Mouse (Mus musculus): ENCODE measurements around the gene Stam2. TPM values are rescaled to one million over a fixed set of nuclear protein-coding genes. Genes with fewer than 3 reads are reported as not detected.

Stam2 gene
- polyA plus RNA-seq, 1 experiment = not detected

DNA sequence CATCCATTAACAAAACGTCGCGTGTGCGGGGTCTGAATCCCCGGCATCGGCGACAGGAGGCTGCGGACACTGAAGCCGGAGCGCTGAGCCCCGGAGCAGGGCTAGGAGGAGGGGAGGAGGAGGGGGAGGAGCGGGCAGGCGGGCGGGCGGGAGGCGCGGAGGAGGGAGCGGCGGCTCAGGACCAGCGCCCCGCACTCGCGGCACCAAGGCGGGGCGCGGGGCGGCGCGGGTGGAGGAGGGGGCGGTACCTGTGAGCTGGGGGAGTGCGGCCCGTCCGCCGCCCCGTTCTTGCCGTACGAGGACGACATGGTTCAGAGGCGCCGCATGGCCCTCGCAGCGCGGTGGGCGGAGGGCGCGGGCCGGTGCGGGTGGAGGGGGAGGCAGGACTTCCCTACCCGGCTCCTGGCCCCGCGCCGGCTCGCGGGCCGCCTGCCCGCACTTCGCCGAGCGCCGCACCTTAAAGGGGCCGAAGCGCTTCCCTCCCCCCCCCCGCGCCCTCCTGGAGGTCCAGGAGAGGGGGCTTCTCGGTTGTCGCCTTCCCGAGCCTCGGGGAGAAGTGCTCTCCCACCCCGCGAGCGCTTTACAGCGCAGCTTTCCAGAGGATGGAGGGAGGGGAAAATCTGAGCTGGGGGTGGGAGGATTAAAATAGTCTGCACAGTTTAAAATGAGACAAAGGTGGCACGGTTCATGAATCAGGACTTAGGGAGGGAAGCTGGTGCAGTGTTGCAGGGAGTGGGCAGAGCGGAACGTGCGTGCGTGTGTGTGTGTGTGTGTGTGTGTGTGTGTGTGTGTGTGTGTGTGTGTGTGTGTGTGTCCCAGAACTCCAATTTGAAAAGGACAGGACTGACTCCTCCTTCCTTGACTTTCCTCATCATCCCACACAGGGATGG, 65.8 kb downstream of the Stam2 start, which contains the start of gene Cacnb4:
Cacnb4 (minus strand) TSS at position 809 of the 890 bp plus-strand sequence.
- under 1% methylated on average over 58 of the region's 77 CpGs for WGBS
- H3K4me3 ChIP-seq (ENCODE audit: insufficient read depth, low read depth, low read length) = peak within 1 kb of the TSS; percentile 94

DNA sequence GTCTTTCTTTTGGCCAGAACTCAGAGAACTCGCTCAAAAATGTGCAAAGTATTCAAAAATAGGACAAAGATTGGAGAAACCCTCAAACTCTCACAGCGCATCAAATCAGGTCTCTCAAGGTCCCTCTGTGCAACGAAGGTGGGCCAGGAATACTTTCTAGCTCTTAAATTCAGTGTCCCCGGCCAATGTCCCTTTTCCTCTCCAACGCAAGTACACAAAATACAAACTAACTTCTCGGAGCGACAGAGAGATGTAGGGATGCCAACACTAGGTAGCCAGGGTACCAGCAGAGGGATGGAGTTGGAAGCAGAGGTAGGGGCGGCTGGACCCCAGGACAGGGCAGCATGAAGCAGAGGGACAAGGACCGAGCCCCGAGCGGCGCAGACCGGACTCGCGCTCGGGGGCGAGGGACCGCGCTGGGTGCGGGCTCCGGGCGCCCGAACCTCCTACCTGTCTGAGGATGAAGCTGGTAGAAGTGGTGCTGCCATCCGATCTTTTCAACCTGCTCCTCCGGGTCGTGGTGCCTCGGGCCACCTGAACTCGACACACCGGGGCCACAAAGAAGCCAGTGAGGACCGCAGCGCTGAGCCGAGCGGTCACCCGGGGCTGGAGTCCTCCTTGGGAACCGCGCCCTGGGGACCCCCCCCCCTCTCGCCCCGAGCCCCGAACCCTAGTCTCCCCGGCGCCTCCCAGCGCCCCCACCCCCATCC, 66.6 kb downstream of the Stam2 start:
- peaks cover 5% of the 10 kb centered on the region for H3K4me1 ChIP-seq (ENCODE audit: control insufficient read depth, insufficient read depth, low read length)
- 1% methylated on average over 41 of the region's 42 CpGs for WGBS
- no peak overlapping the region; the same call in 1 of the 2 replicates for H3K27ac ChIP-seq (ENCODE audit: insufficient read depth, low read depth, low read length)
- peak overlapping the region; percentile 94 for H3K4me3 ChIP-seq (ENCODE audit: insufficient read depth, low read depth, low read length)
- TF ChIP-seq POLR2A (IDR thresholded peaks at IDR 0.05; ENCODE audit: insufficient read depth, low read depth, low read length) = no peak
- TF ChIP-seq CTCF (IDR thresholded peaks at IDR 0.05; ENCODE audit: insufficient read depth, low read depth, low read length) = no peak

More for the DNA sequence above, 65.8 kb downstream of the Stam2 start, which contains the start of gene Cacnb4:
- Histone ChIP-seq H3K4me1 (ENCODE audit: control insufficient read depth, insufficient read depth, low read length) (peaks cover 5% of the 10 kb centered on the region), H3K27ac (ENCODE audit: insufficient read depth, low read depth, low read length) (peak within 1 kb of the TSS; percentile 89)
- TF ChIP-seq POLR2A (IDR thresholded peaks at IDR 0.05; ENCODE audit: insufficient read depth, low read depth, low read length) (peak; percentile 11), CTCF (IDR thresholded peaks at IDR 0.05; ENCODE audit: insufficient read depth, low read depth, low read length) (no peak)

DNA sequence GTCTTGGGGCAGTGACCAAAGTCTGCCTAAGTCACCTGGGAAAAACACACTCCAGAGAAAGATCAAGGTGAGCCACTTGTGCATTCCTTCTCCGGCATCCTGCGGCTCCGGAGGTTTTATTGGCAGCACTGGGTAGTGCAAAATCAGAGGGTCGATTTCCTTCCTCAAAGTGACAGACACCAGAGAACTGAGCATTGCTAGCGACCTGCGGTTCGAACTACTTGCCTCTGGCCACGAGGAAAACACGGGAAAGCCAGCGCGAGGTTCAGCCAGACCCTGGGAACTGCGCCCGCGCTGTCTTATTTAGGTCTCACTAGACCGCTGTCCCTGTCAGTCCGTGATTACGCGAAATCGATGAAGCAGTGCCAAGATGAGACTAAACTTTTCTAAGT, 67.2 kb downstream of the Stam2 start:
- WGBS = under 1% methylated on average over 19 of the region's 19 CpGs
- peaks cover 5% of the 10 kb centered on the region for H3K4me1 ChIP-seq (ENCODE audit: control insufficient read depth, insufficient read depth, low read length)
- TF ChIP-seq CTCF (IDR thresholded peaks at IDR 0.05; ENCODE audit: insufficient read depth, low read depth, low read length) = no peak
- TF ChIP-seq POLR2A (IDR thresholded peaks at IDR 0.05; ENCODE audit: insufficient read depth, low read depth, low read length) = no peak
- H3K4me3 ChIP-seq (ENCODE audit: insufficient read depth, low read depth, low read length) = peak overlapping the region; percentile 94
- 0 out of 2 replicates have a peak overlapping the region, but pooled peaks have one; percentile 29 for H3K27ac ChIP-seq (ENCODE audit: insufficient read depth, low read depth, low read length)

DNA sequence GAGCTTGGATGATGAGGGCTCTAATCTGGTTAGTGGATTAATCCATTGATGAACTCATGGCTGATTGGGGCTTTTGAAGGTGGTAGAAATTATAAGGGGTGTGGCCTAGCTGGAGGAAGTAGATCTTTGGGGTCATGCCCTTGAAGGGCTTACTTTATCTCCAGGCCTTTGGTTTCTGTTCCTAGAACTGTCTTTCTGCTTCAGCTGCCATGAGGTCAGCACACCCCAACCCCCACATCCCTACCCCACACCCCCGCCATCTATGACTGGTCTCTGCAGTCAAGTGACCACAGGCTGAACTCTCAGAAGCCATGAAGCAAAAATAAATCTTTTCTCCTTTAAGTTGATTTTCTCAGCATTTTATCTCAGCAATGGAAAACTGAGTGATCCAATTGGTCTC, 68.9 kb downstream of the Stam2 start:
- Histone ChIP-seq H3K27ac (ENCODE audit: insufficient read depth, low read depth, low read length) (no peak overlapping the region), H3K4me3 (ENCODE audit: insufficient read depth, low read depth, low read length) (no peak overlapping the region), H3K4me1 (ENCODE audit: control insufficient read depth, insufficient read depth, low read length) (peaks cover 5% of the 10 kb centered on the region)
- 92% methylated on average over 1 of the region's 1 CpGs for WGBS
- TF ChIP-seq POLR2A (IDR thresholded peaks at IDR 0.05; ENCODE audit: insufficient read depth, low read depth, low read length) (no peak), CTCF (IDR thresholded peaks at IDR 0.05; ENCODE audit: insufficient read depth, low read depth, low read length) (no peak)

- WGBS = 74% methylated on average over 5 of the region's 5 CpGs
- Histone ChIP-seq H3K4me1 (ENCODE audit: control insufficient read depth, insufficient read depth, low read length) (no peaks in the 10 kb centered on the region), H3K27ac (ENCODE audit: insufficient read depth, low read depth, low read length) (no peak overlapping the region), H3K4me3 (ENCODE audit: insufficient read depth, low read depth, low read length) (no peak overlapping the region)
- TF ChIP-seq POLR2A (IDR thresholded peaks at IDR 0.05; ENCODE audit: insufficient read depth, low read depth, low read length) (no peak), CTCF (IDR thresholded peaks at IDR 0.05; ENCODE audit: insufficient read depth, low read depth, low read length) (no peak)
Measured at GRCm38 (mm10) chr2:52670733-52671132, 71.3 kb downstream of the Stam2 start.

- H3K4me1 ChIP-seq (ENCODE audit: control insufficient read depth, insufficient read depth, low read length) = no peaks in the 10 kb centered on the region
- 77% methylated on average over 6 of the region's 6 CpGs for WGBS
- H3K4me3 ChIP-seq (ENCODE audit: insufficient read depth, low read depth, low read length) = no peak overlapping the region
- no peak overlapping the region for H3K27ac ChIP-seq (ENCODE audit: insufficient read depth, low read depth, low read length)
- TF ChIP-seq CTCF (IDR thresholded peaks at IDR 0.05; ENCODE audit: insufficient read depth, low read depth, low read length) = no peak
Measured at GRCm38 (mm10) chr2:52668480-52668879, 73.6 kb downstream of the Stam2 start.

- H3K4me1 ChIP-seq (ENCODE audit: control insufficient read depth, insufficient read depth, low read length) = peaks cover 9% of the 10 kb centered on the region
- TF ChIP-seq POLR2A (IDR thresholded peaks at IDR 0.05; ENCODE audit: insufficient read depth, low read depth, low read length) = no peak
- no peak for TF ChIP-seq CTCF (IDR thresholded peaks at IDR 0.05; ENCODE audit: insufficient read depth, low read depth, low read length)
- 86% methylated on average over 5 of the region's 5 CpGs for WGBS
- no peak overlapping the region for H3K4me3 ChIP-seq (ENCODE audit: insufficient read depth, low read depth, low read length)
- no peak overlapping the region for H3K27ac ChIP-seq (ENCODE audit: insufficient read depth, low read depth, low read length)
Measured at GRCm38 (mm10) chr2:52656722-52657121, 85.4 kb downstream of the Stam2 start.

DNA sequence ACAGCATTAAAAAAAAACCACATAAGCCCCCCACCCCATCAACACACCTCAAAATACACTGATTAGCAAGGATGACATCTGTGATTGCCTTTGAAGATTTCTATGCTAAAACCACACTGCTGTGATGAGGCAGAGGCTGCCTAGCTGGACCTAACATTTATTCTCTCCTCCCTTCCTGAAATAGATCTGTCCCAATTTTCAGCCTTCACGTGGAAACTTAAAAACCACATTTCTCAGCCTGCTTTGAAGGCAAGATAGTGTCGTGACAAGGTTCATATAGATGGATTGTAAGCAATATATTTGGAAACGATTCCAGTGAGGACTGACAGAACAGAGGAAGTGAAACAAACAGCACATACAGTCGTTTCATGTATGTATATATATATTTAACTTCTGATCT, 87.5 kb downstream of the Stam2 start:
- Histone ChIP-seq H3K27ac (ENCODE audit: insufficient read depth, low read depth, low read length) (no peak overlapping the region), H3K4me3 (ENCODE audit: insufficient read depth, low read depth, low read length) (no peak overlapping the region), H3K4me1 (ENCODE audit: control insufficient read depth, insufficient read depth, low read length) (peaks cover 2% of the 10 kb centered on the region; the same call in 1 of the 2 replicates)
- TF ChIP-seq CTCF (IDR thresholded peaks at IDR 0.05; ENCODE audit: insufficient read depth, low read depth, low read length) (no peak), POLR2A (IDR thresholded peaks at IDR 0.05; ENCODE audit: insufficient read depth, low read depth, low read length) (no peak)
- 58% methylated on average over 4 of the region's 4 CpGs for WGBS

DNA sequence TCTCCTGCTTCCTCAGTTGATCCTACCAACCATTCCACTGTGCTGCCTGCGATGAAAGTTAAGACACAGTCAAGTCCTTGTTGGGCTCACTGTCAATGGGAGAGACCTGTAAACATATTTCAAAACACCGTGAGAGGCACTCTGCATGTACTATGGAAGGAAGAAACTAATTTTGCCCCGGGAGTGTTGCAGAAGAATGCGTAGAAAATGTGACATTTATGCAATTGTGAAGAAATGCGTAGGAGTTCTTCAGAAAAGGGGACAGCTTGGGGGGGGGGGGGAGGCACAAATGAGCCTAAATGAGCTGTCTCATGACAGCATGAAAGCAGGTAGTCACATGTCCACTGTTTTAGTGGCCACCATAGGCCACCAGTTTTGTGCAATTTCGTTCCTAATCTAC, 90.5 kb downstream of the Stam2 start:
- H3K4me3 ChIP-seq (ENCODE audit: insufficient read depth, low read depth, low read length) = no peak overlapping the region
- H3K4me1 ChIP-seq (ENCODE audit: control insufficient read depth, insufficient read depth, low read length) = no peaks in the 10 kb centered on the region
- WGBS = 78% methylated on average over 6 of the region's 6 CpGs
- no peak for TF ChIP-seq POLR2A (IDR thresholded peaks at IDR 0.05; ENCODE audit: insufficient read depth, low read depth, low read length)
- TF ChIP-seq CTCF (IDR thresholded peaks at IDR 0.05; ENCODE audit: insufficient read depth, low read depth, low read length) = no peak
- no peak overlapping the region for H3K27ac ChIP-seq (ENCODE audit: insufficient read depth, low read depth, low read length)
